Mouse (Mus musculus): ENCODE data around the gene Sectm1b.

GRCm38 (mm10) chr11:121051793-121052192 lies 11.6 kb downstream of the Sectm1b start:
- TF ChIP-seq EP300 (IDR thresholded peaks at IDR 0.05; ENCODE audit: insufficient read depth, low read depth, low read length), result no peak
- TF ChIP-seq CTCF (IDR thresholded peaks at IDR 0.05), result no peak

Measured in heart, adult 2 months (tissue).